Mouse (Mus musculus) limb, embryonic 15.5 days (tissue): ENCODE results near the gene 4930455H04Rik. TPM values are rescaled to one million over a fixed set of nuclear protein-coding genes. Genes with fewer than 3 reads are reported as not detected.

ENCODE experiments used
- ATAC-seq: fragments of 200-750 bp; cut with Nextera tagmentation; 2 replicates; pipeline ENCODE4 v1.8.0; 2017; ENCODE audit warnings: low read depth, moderate TSS enrichment; ENCODE audit not compliant: insufficient number of reproducible peaks, low FRiP score, low TSS enrichment
- H3K27ac ChIP-seq: fragments of 300-500 bp; sonication (generic); 2 replicates; pipeline ENCODE4 v1.5.1; 2015; ENCODE audit warnings: moderate library complexity, mild to moderate bottlenecking, inconsistent platforms
- H3K27me3 ChIP-seq: fragments of 300-500 bp; sonication (generic); 2 replicates; pipeline ENCODE4 v1.6.1; 2015; ENCODE audit warnings: inconsistent platforms
- H3K36me3 ChIP-seq: fragments of 300-500 bp; sonication (generic); 2 replicates; pipeline ENCODE4 v1.6.1; 2015; ENCODE audit warnings: inconsistent platforms
- H3K4me1 ChIP-seq: fragments of 300-500 bp; sonication (generic); 2 replicates; pipeline ENCODE4 v1.6.1; 2015; ENCODE audit warnings: inconsistent platforms
- H3K4me2 ChIP-seq: fragments of 300-500 bp; sonication (generic); 2 replicates; pipeline ENCODE4 v1.6.1; 2015; ENCODE audit warnings: mild to moderate bottlenecking, inconsistent platforms
- H3K4me3 ChIP-seq: fragments of 300-500 bp; sonication (generic); 2 replicates; pipeline ENCODE4 v1.5.1; 2015; ENCODE audit warnings: mild to moderate bottlenecking, inconsistent platforms
- H3K9ac ChIP-seq: fragments of 300-500 bp; sonication (generic); 2 replicates; pipeline ENCODE4 v1.6.1; 2015; ENCODE audit warnings: inconsistent platforms
- H3K9me3 ChIP-seq: fragments of 300-500 bp; sonication (generic); 2 replicates; pipeline ENCODE4 v1.6.1; 2016; ENCODE audit warnings: inconsistent platforms
- WGBS: fragments of 180-500 bp; shearing (Covaris S2); methylation state at CpG from one replicate; pipeline ENCODE4 v1.1.7; 2015; 5-methylcytosine and 5-hydroxymethylcytosine counted together
- polyA plus RNA-seq: library from polyadenylated mRNA; unstranded; fragments of >200 nt; fragmentation: Nextera tagmentation; extraction: Ambion mirVana; gene quantifications from 2 replicates; pipeline ENCODE4 v1.2.1, GENCODE M21; 2015

The 4930455H04Rik gene
- polyA plus RNA-seq, 1 experiment from 2014 or later, result not detected

- no peaks in the 10 kb centered on the region for H3K4me1 ChIP-seq
- no peak overlapping the region; the same call in 1 of the 2 replicates for H3K27ac ChIP-seq
- 58% methylated on average over 6 of the region's 6 CpGs for whole genome bisulfite sequencing
- no peak overlapping the region for H3K9ac ChIP-seq
- no peak overlapping the region for H3K4me2 ChIP-seq
- no peaks in the 10 kb centered on the region for H3K9me3 ChIP-seq
- no peak overlapping the region for H3K4me3 ChIP-seq
- ATAC-seq, result no peak
- no peaks in the 10 kb centered on the region for H3K27me3 ChIP-seq
- no peaks in the 10 kb centered on the region for H3K36me3 ChIP-seq
These were observed 39.3 kb downstream of the 4930455H04Rik start for GRCm38 (mm10) chr3:117007340-117007739.

GRCm38 (mm10) chr3:117010182-117010581 lies 42.1 kb downstream of the 4930455H04Rik start:
- no peak overlapping the region for H3K4me3 ChIP-seq
- H3K9me3 ChIP-seq, result no peaks in the 10 kb centered on the region
- H3K4me2 ChIP-seq, result no peak overlapping the region
- WGBS, result 57% methylated on average over 6 of the region's 6 CpGs
- H3K9ac ChIP-seq, result no peak overlapping the region
- no peaks in the 10 kb centered on the region for H3K27me3 ChIP-seq
- H3K4me1 ChIP-seq, result no peaks in the 10 kb centered on the region
- no peaks in the 10 kb centered on the region for H3K36me3 ChIP-seq
- no peak for ATAC-seq
- H3K27ac ChIP-seq, result no peak overlapping the region

GRCm38 (mm10) chr3:117020319-117020718 lies 52.3 kb downstream of the 4930455H04Rik start:
- Histone ChIP-seq H3K4me1 (no peaks in the 10 kb centered on the region), H3K27me3 (no peaks in the 10 kb centered on the region), H3K4me2 (no peak overlapping the region), H3K9ac (no peak overlapping the region), H3K27ac (no peak overlapping the region), H3K36me3 (no peaks in the 10 kb centered on the region), H3K9me3 (no peaks in the 10 kb centered on the region), H3K4me3 (no peak overlapping the region)
- 85% methylated on average over 3 of the region's 3 CpGs for WGBS
- no peak for ATAC-seq

- Histone ChIP-seq H3K9me3 (no peaks in the 10 kb centered on the region), H3K36me3 (no peaks in the 10 kb centered on the region), H3K9ac (no peak overlapping the region), H3K4me2 (no peak overlapping the region), H3K4me3 (no peak overlapping the region), H3K27me3 (no peaks in the 10 kb centered on the region), H3K4me1 (no peaks in the 10 kb centered on the region), H3K27ac (no peak overlapping the region)
- 69% methylated on average over 7 of the region's 7 CpGs for WGBS
- no peak for ATAC-seq
These were observed 53.8 kb downstream of the 4930455H04Rik start for GRCm38 (mm10) chr3:117021907-117022306.

- H3K27me3 ChIP-seq, result no peaks in the 10 kb centered on the region
- ATAC-seq, result no peak
- H3K36me3 ChIP-seq, result no peaks in the 10 kb centered on the region
- no peak overlapping the region for H3K4me3 ChIP-seq
- H3K9me3 ChIP-seq, result no peaks in the 10 kb centered on the region
- 63% methylated on average over 1 of the region's 1 CpGs for WGBS
- no peak overlapping the region for H3K4me2 ChIP-seq
- no peak overlapping the region for H3K27ac ChIP-seq
- no peak overlapping the region for H3K9ac ChIP-seq
- no peaks in the 10 kb centered on the region for H3K4me1 ChIP-seq
These were observed 56.0 kb downstream of the 4930455H04Rik start for GRCm38 (mm10) chr3:117024111-117024510.

- Histone ChIP-seq H3K27ac (no peak overlapping the region), H3K4me3 (no peak overlapping the region), H3K4me1 (no peaks in the 10 kb centered on the region), H3K9ac (no peak overlapping the region), H3K36me3 (no peaks in the 10 kb centered on the region), H3K4me2 (no peak overlapping the region), H3K27me3 (no peaks in the 10 kb centered on the region), H3K9me3 (no peaks in the 10 kb centered on the region)
- ATAC-seq, result no peak
- WGBS, result 62% methylated on average over 5 of the region's 5 CpGs
These were observed 56.5 kb downstream of the 4930455H04Rik start for GRCm38 (mm10) chr3:117024557-117024956.

GRCm38 (mm10) chr3:117025421-117025820 lies 57.4 kb downstream of the 4930455H04Rik start:
- no peak overlapping the region for H3K9ac ChIP-seq
- no peaks in the 10 kb centered on the region for H3K27me3 ChIP-seq
- WGBS, result 70% methylated on average over 3 of the region's 3 CpGs
- H3K36me3 ChIP-seq, result no peaks in the 10 kb centered on the region
- H3K4me3 ChIP-seq, result no peak overlapping the region
- ATAC-seq, result no peak
- no peak overlapping the region for H3K27ac ChIP-seq
- no peak overlapping the region for H3K4me2 ChIP-seq
- no peaks in the 10 kb centered on the region for H3K9me3 ChIP-seq
- H3K4me1 ChIP-seq, result no peaks in the 10 kb centered on the region

Other genes with a start within 250 kb of the 4930455H04Rik start
- 24.0 and 37.2 TPM in 2 replicates for gene Agl, start 160.1 kb upstream of the 4930455H04Rik start, polyA plus RNA-seq
- 12.6 and 15.6 TPM in 2 replicates for gene Frrs1, start 108.8 kb upstream of the 4930455H04Rik start, polyA plus RNA-seq
- 15.8 and 23.2 TPM in 2 replicates for gene Palmd, start 720 bp downstream of the 4930455H04Rik start, polyA plus RNA-seq